Mouse (Mus musculus) ES-E14 (cell line): ENCODE measurements around the gene Cmc1. TPM values are rescaled to one million over a fixed set of nuclear protein-coding genes. Genes with fewer than 3 reads are reported as not detected.

Experiments
- DNase-seq: peaks from one replicate; pipeline ENCODE4 v3.0.0-alpha.2; 2013; ENCODE audit warnings: low read depth, low spot score
- H3K27ac ChIP-seq: 2 replicates; pipeline ENCODE4 v1.5.1; 2012; ENCODE audit warnings: low read depth, mild to moderate bottlenecking, low read length, moderate library complexity, mixed read lengths; ENCODE audit not compliant: poor library complexity, insufficient read depth, severe bottlenecking
- H3K36me3 ChIP-seq: 2 replicates; pipeline ENCODE4 v1.6.1; 2012; ENCODE audit warnings: mild to moderate bottlenecking, low read length, moderate library complexity, mixed read lengths; ENCODE audit not compliant: control insufficient read depth, poor library complexity, insufficient read depth, severe bottlenecking
- H3K4me1 ChIP-seq, 2 experiments: fragments of 150-350 bp in 1 of 2; sonication (generic) in 1 of 2; 2 replicates each; pipeline ENCODE4 v1.6.1; 2012; ENCODE audit warnings: low read length in 2 of 2, mild to moderate bottlenecking in 1 of 2, mixed read lengths in 1 of 2; ENCODE audit not compliant: control insufficient read depth in 2 of 2, insufficient read depth in 2 of 2, poor library complexity in 1 of 2
- H3K4me3 ChIP-seq, 2 experiments: fragments of 150-350 bp in 1 of 2; sonication (generic) in 1 of 2; 2 replicates each; pipeline ENCODE4 v1.5.1; 2012; ENCODE audit warnings: low read length in 2 of 2, low read depth in 1 of 2, mild to moderate bottlenecking in 1 of 2, mixed read lengths in 1 of 2; ENCODE audit not compliant: insufficient read depth in 1 of 2, poor library complexity in 1 of 2, severe bottlenecking in 1 of 2
- H3K9ac ChIP-seq: 2 replicates; pipeline ENCODE4 v1.6.1; 2012; ENCODE audit warnings: low read depth, mild to moderate bottlenecking, low read length, mixed read lengths; ENCODE audit not compliant: poor library complexity, insufficient read depth, severe bottlenecking
- H3K9me3 ChIP-seq: fragments of 150-350 bp; sonication (generic); 2 replicates; pipeline ENCODE4 v1.6.1; 2012; ENCODE audit warnings: low read depth, mild to moderate bottlenecking, low read length; ENCODE audit not compliant: control insufficient read depth, insufficient read depth
- CHD2 ChIP-seq: IDR thresholded peaks from 2 replicates; pipeline ENCODE4 v1.6.1; 2014; ENCODE audit warnings: mild to moderate bottlenecking, low read depth, low read length, inconsistent platforms
- HCFC1 ChIP-seq: IDR thresholded peaks from 2 replicates; pipeline ENCODE4 v1.6.1; 2012; ENCODE audit warnings: low read length, inconsistent platforms, borderline replicate concordance; ENCODE audit not compliant: insufficient read depth
- MAFK ChIP-seq: IDR thresholded peaks from 2 replicates; pipeline ENCODE4 v1.6.1; 2014; ENCODE audit warnings: mild to moderate bottlenecking, low read depth, low read length, inconsistent platforms; ENCODE audit not compliant: insufficient read depth
- ZC3H11A ChIP-seq: IDR thresholded peaks from 2 replicates; pipeline ENCODE4 v1.6.1; 2012; ENCODE audit warnings: low read depth, mild to moderate bottlenecking, inconsistent platforms, low read length, borderline replicate concordance
- ZNF384 ChIP-seq: IDR thresholded peaks from 2 replicates; pipeline ENCODE4 v1.6.1; 2012; ENCODE audit warnings: low read depth, low read length, inconsistent platforms
- in situ Hi-C, 2 experiments: fragments of 600-800 bp; cut with MboI; formaldehyde crosslinking; loops; one replicate each; pipeline ENCODE4 v1.15.1; 2025; ENCODE audit warnings: low sequenced_read_pairs in 2 of 2, inconsistent platforms in 1 of 2; ENCODE audit not compliant: unreplicated experiment in 2 of 2
- total RNA-seq: library from RNA; depleted of rRNA; stranded (reverse); fragments of 300-350 nt; gene quantifications from 2 replicates; pipeline ENCODE4 v1.2.3, GENCODE M21; 2012

Cmc1 gene
- total RNA-seq, 1 experiment: 18.8 TPM

DNA sequence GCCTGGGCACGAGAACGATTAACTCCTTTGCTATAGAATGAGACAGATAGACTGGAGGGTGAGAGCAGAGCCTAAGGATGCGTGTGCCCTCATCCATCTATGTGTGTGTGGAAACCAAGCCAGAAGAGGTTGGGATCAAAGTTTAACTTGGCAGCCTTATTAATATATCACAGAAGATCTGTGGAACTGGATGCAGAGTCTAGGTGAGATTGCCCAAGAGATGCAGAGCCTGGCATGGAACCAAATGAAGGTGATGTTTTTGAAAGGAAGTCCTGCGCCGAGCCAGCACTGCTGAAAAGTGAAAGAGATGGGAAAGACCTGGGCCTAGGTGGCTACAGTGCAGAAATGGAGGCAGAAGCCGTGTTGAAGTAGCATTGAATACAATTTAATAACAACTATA is 11.6 kb upstream of the Cmc1 start:
- H3K4me3 ChIP-seq: no peak overlapping the region
- H3K27ac ChIP-seq: no peak overlapping the region
- no peaks in the 10 kb centered on the region for H3K36me3 ChIP-seq
- DNase-seq: no peak
- in situ Hi-C loops: no loop called here
- no peak overlapping the region for H3K9ac ChIP-seq
- H3K4me1 ChIP-seq: no peaks in the 10 kb centered on the region; a peak in 1 of 4 replicates
- H3K9me3 ChIP-seq: no peaks in the 10 kb centered on the region
- no peak for TF ChIP-seq HCFC1
- no peak for TF ChIP-seq CHD2
- TF ChIP-seq MAFK: no peak
- no peak for TF ChIP-seq ZNF384
- no peak for TF ChIP-seq ZC3H11A

- TF ChIP-seq CHD2 (no peak), ZNF384 (no peak), MAFK (no peak), HCFC1 (no peak), ZC3H11A (no peak)
- Histone ChIP-seq H3K4me1 (no peaks in the 10 kb centered on the region; a peak in 1 of 4 replicates), H3K9ac (no peak overlapping the region), H3K4me3 (no peak overlapping the region), H3K27ac (no peak overlapping the region), H3K9me3 (no peaks in the 10 kb centered on the region), H3K36me3 (no peaks in the 10 kb centered on the region)
- in situ Hi-C loops: loop anchor here in 1 of 2 experiments (5.0 kb wide), 1 partner anchor 43 kb away; no protein-coding TSS in a partner anchor
- no peak for DNase-seq
Measured at GRCm38 (mm10) chr9:118159936-118160335, 10.0 kb upstream of the Cmc1 start.

GRCm38 (mm10) chr9:118158201-118158600 is 8.2 kb upstream of the Cmc1 start:
- in situ Hi-C loops: loop anchor here in 1 of 2 experiments (5.0 kb wide), 1 partner anchor 41 kb away; no protein-coding TSS in a partner anchor
- no peaks in the 10 kb centered on the region; a peak in 1 of 4 replicates for H3K4me1 ChIP-seq
- H3K27ac ChIP-seq: no peak overlapping the region
- H3K9me3 ChIP-seq: no peaks in the 10 kb centered on the region
- no peak overlapping the region for H3K9ac ChIP-seq
- no peak for TF ChIP-seq MAFK
- TF ChIP-seq ZNF384: no peak
- TF ChIP-seq CHD2: no peak
- TF ChIP-seq HCFC1: no peak
- TF ChIP-seq ZC3H11A: no peak
- H3K4me3 ChIP-seq: no peak overlapping the region
- no peak for DNase-seq
- no peaks in the 10 kb centered on the region for H3K36me3 ChIP-seq

GRCm38 (mm10) chr9:118157234-118157633 is 7.3 kb upstream of the Cmc1 start:
- Histone ChIP-seq H3K9me3 (no peaks in the 10 kb centered on the region), H3K27ac (no peak overlapping the region), H3K36me3 (no peaks in the 10 kb centered on the region), H3K4me1 (no peaks in the 10 kb centered on the region; a peak in 1 of 4 replicates), H3K4me3 (no peak overlapping the region), H3K9ac (no peak overlapping the region)
- in situ Hi-C loops: loop anchor here in 1 of 2 experiments (5.0 kb wide), 1 partner anchor 40 kb away; no protein-coding TSS in a partner anchor
- TF ChIP-seq CHD2 (no peak), ZNF384 (no peak), MAFK (no peak), ZC3H11A (no peak), HCFC1 (no peak)
- no peak for DNase-seq

DNA sequence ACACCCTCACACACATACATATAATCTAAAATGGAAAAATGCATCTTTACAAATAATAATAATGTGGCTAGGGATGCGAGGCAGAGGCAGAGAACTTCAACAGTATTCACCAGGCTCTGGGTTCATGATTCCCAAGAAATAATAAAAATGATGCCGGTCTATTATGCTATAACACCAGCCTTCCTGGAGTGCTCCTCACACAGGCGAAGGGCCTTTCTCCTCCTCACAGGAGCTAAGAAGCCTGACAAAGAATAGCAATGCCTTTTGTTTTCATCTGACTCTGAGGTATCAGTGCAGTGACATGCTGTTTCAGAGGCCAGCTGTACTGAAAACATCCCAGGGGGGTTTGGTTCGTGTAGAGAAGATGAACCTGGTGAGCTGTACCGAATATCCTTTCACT is 4.7 kb upstream of the Cmc1 start:
- TF ChIP-seq CHD2 (no peak), HCFC1 (no peak), ZC3H11A (no peak), ZNF384 (no peak), MAFK (no peak)
- no peaks in the 10 kb centered on the region for H3K36me3 ChIP-seq
- H3K9me3 ChIP-seq: no peaks in the 10 kb centered on the region
- DNase-seq: no peak
- no peak overlapping the region for H3K4me3 ChIP-seq
- H3K27ac ChIP-seq: no peak overlapping the region
- no peak overlapping the region for H3K9ac ChIP-seq
- H3K4me1 ChIP-seq: no peaks in the 10 kb centered on the region
- in situ Hi-C loops: loop anchor here in 1 of 2 experiments (5.0 kb wide), 1 partner anchor 37 kb away; no protein-coding TSS in a partner anchor
